Mouse (Mus musculus) intestine, embryonic 14.5 days (tissue): ENCODE data around the gene Ndufs5. TPM values are rescaled to one million over a fixed set of nuclear protein-coding genes. Genes with fewer than 3 reads are reported as not detected.

Source experiments
- ATAC-seq: fragments of 200-750 bp; cut with Nextera tagmentation; replicated peaks from 2 replicates; pipeline ENCODE4 v1.8.0; 2017; ENCODE audit warnings: low read depth, moderate number of reproducible peaks, moderate TSS enrichment, moderate library complexity; ENCODE audit not compliant: low FRiP score, low TSS enrichment
- DNase-seq: peaks from one replicate; pipeline ENCODE4 v3.0.0-alpha.2; 2018; ENCODE audit warnings: low spot score
- H3K27ac ChIP-seq: fragments of 300-500 bp; sonication (generic); 2 replicates; pipeline ENCODE4 v1.5.1; 2014; ENCODE audit warnings: low read depth, mild to moderate bottlenecking, control low read depth
- H3K27me3 ChIP-seq: fragments of 300-500 bp; sonication (generic); replicated peaks from 2 replicates; pipeline ENCODE4 v1.6.1; 2014; ENCODE audit warnings: low read length, control low read depth; ENCODE audit not compliant: control insufficient read depth, insufficient read depth
- H3K36me3 ChIP-seq: fragments of 300-500 bp; sonication (generic); 2 replicates; pipeline ENCODE4 v1.6.1; 2014; ENCODE audit warnings: low read length, control low read depth; ENCODE audit not compliant: control insufficient read depth, insufficient read depth
- H3K4me1 ChIP-seq: fragments of 300-500 bp; sonication (generic); replicated peaks from 2 replicates; pipeline ENCODE4 v1.6.1; 2014; ENCODE audit warnings: low read length, control low read depth, mixed read lengths; ENCODE audit not compliant: control insufficient read depth, insufficient read depth
- H3K4me2 ChIP-seq: fragments of 300-500 bp; sonication (generic); 2 replicates; pipeline ENCODE4 v1.6.1; 2014; ENCODE audit warnings: low read length
- H3K4me3 ChIP-seq: fragments of 300-500 bp; sonication (generic); 2 replicates; pipeline ENCODE4 v1.5.1; 2014; ENCODE audit warnings: low read depth, low read length, control low read depth, mixed read lengths
- H3K9ac ChIP-seq: fragments of 300-500 bp; sonication (generic); 2 replicates; pipeline ENCODE4 v1.6.1; 2014; ENCODE audit warnings: mild to moderate bottlenecking, low read length
- H3K9me3 ChIP-seq: fragments of 300-500 bp; sonication (generic); 2 replicates; pipeline ENCODE4 v1.6.1; 2016; ENCODE audit warnings: low read length, control low read depth; ENCODE audit not compliant: control insufficient read depth
- WGBS: fragments of 180-500 bp; shearing (Covaris S2); extraction: QIAGEN DNeasy Blood & Tissue Kit; methylation state at CpG from one replicate; pipeline ENCODE4 v1.1.7; 2014; 5-methylcytosine and 5-hydroxymethylcytosine counted together
- polyA plus RNA-seq: library from polyadenylated mRNA; unstranded; fragments of >200 nt; fragmentation: Nextera tagmentation; extraction: Ambion mirVana; gene quantifications from 2 replicates; pipeline ENCODE4 v1.2.1, GENCODE M21; 2014

Ndufs5 gene
- polyA plus RNA-seq, 1 experiment from 2014 or later: 321 TPM

- no peak for ATAC-seq
- Histone ChIP-seq H3K9me3 (no peaks in the 10 kb centered on the region), H3K4me3 (no peak overlapping the region), H3K27me3 (peaks cover 15% of the 10 kb centered on the region), H3K4me2 (no peak overlapping the region), H3K27ac (no peak overlapping the region), H3K9ac (no peak overlapping the region), H3K36me3 (no peaks in the 10 kb centered on the region), H3K4me1 (0 out of 2 replicates have a peak, but pooled peaks cover 17% of the 10 kb centered on the region)
- DNase-seq: no peak
- 89% methylated on average over 7 of the region's 7 CpGs for WGBS
Measured at GRCm38 (mm10) chr4:123685046-123685445, 33.0 kb downstream of the Ndufs5 start.

- 84% methylated on average over 3 of the region's 3 CpGs for WGBS
- DNase-seq (no peak), ATAC-seq (no peak)
- Histone ChIP-seq H3K27ac (no peak within 1 kb of the TSS), H3K9me3 (no peaks in the 10 kb centered on the region), H3K4me3 (no peak within 1 kb of the TSS), H3K9ac (no peak within 1 kb of the TSS), H3K4me1 (0 out of 2 replicates have a peak, but pooled peaks cover 17% of the 10 kb centered on the region), H3K36me3 (no peaks in the 10 kb centered on the region), H3K4me2 (no peak within 1 kb of the TSS), H3K27me3 (peaks cover 15% of the 10 kb centered on the region)
Measured at GRCm38 (mm10) chr4:123684260-123684659, 33.7 kb downstream of the Ndufs5 start, which contains the start of gene Macf1. TSS of gene Macf1 (minus strand) at chr4:123684360.

GRCm38 (mm10) chr4:123682291-123682690, 35.7 kb downstream of the Ndufs5 start:
- Histone ChIP-seq H3K9ac (no peak overlapping the region), H3K27me3 (peaks cover 15% of the 10 kb centered on the region), H3K27ac (no peak overlapping the region), H3K4me2 (no peak overlapping the region), H3K9me3 (no peaks in the 10 kb centered on the region), H3K4me1 (0 out of 2 replicates have a peak, but pooled peaks cover 14% of the 10 kb centered on the region), H3K36me3 (no peaks in the 10 kb centered on the region), H3K4me3 (no peak overlapping the region)
- DNase-seq: no peak
- no peak for ATAC-seq
- WGBS: 91% methylated on average over 8 of the region's 8 CpGs

- Histone ChIP-seq H3K9ac (no peak overlapping the region), H3K4me2 (no peak overlapping the region), H3K4me1 (0 out of 2 replicates have a peak, but pooled peaks cover 11% of the 10 kb centered on the region), H3K27ac (no peak overlapping the region), H3K36me3 (no peaks in the 10 kb centered on the region), H3K9me3 (no peaks in the 10 kb centered on the region), H3K4me3 (no peak overlapping the region), H3K27me3 (peaks cover 9% of the 10 kb centered on the region)
- DNase-seq (no peak), ATAC-seq (no peak)
- WGBS: 38% methylated on average over 7 of the region's 7 CpGs
Measured at GRCm38 (mm10) chr4:123680962-123681361, 37.0 kb downstream of the Ndufs5 start.

- Histone ChIP-seq H3K9ac (no peak overlapping the region), H3K36me3 (no peaks in the 10 kb centered on the region), H3K9me3 (no peaks in the 10 kb centered on the region), H3K27me3 (no peaks in the 10 kb centered on the region), H3K4me3 (no peak overlapping the region), H3K4me1 (0 out of 2 replicates have a peak, but pooled peaks cover 11% of the 10 kb centered on the region), H3K4me2 (no peak overlapping the region), H3K27ac (no peak overlapping the region)
- 70% methylated on average over 10 of the region's 10 CpGs for WGBS
- DNase-seq (no peak), ATAC-seq (no peak)
Measured at GRCm38 (mm10) chr4:123677060-123677804, 40.8 kb downstream of the Ndufs5 start.

- no peak for ATAC-seq
Measured at GRCm38 (mm10) chr4:123670598-123670997, 47.4 kb downstream of the Ndufs5 start.

GRCm38 (mm10) chr4:123669696-123670095, 48.3 kb downstream of the Ndufs5 start:
- H3K4me1 ChIP-seq: peaks cover 13% of the 10 kb centered on the region
- H3K27ac ChIP-seq: no peak overlapping the region
- ATAC-seq (no peak), DNase-seq (no peak)
- no peaks in the 10 kb centered on the region for H3K36me3 ChIP-seq
- H3K9me3 ChIP-seq: no peaks in the 10 kb centered on the region
- no peak overlapping the region for H3K4me2 ChIP-seq
- H3K9ac ChIP-seq: no peak overlapping the region
- 75% methylated on average over 6 of the region's 6 CpGs for WGBS
- no peak overlapping the region for H3K4me3 ChIP-seq
- no peaks in the 10 kb centered on the region for H3K27me3 ChIP-seq

More at GRCm38 (mm10) chr4:123670598-123670997, 47.4 kb downstream of the Ndufs5 start:
- Histone ChIP-seq H3K4me2 (no peak overlapping the region), H3K9me3 (no peaks in the 10 kb centered on the region), H3K27ac (no peak overlapping the region), H3K4me3 (no peak overlapping the region), H3K27me3 (no peaks in the 10 kb centered on the region), H3K9ac (no peak overlapping the region), H3K36me3 (no peaks in the 10 kb centered on the region), H3K4me1 (peaks cover 10% of the 10 kb centered on the region)
- no peak for DNase-seq

- Histone ChIP-seq H3K4me1 (peaks cover 22% of the 10 kb centered on the region), H3K9me3 (no peaks in the 10 kb centered on the region), H3K4me2 (no peak overlapping the region), H3K9ac (no peak overlapping the region), H3K4me3 (no peak overlapping the region), H3K36me3 (no peaks in the 10 kb centered on the region), H3K27me3 (no peaks in the 10 kb centered on the region), H3K27ac (no peak overlapping the region)
- ATAC-seq (no peak), DNase-seq (peak; percentile 91)
- 57% methylated on average over 1 of the region's 1 CpGs for WGBS
Measured at GRCm38 (mm10) chr4:123667260-123667867, 50.6 kb downstream of the Ndufs5 start.
